In the genomic region with DNA sequence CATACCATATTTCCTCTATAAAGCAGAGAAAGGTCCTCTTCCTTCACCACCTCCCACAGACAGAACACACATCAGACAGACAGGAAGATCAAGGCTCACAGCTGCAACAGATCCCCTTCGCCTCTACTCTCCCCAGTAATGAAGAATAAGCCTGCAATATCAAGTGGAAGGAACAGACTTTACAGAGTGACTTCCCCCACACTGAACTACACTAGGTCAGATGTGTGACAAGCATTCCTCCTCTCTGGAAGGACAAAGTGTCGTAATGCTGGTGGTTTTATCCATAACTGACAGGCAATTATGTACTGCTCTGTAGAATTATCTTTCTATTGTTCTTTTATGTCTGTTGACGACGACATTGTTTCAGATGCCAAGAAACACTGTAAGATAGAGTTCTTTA, we compare ENCODE assay signal across 18 mouse cellular contexts.
DNase-seq lines count a peak whose midpoint lies in the region; ATAC-seq and TF ChIP-seq lines count a peak whose summit lies in the region.
"Had no signal": no experiment of that assay in that cellular context is flagged by ENCODE, and none has a peak within 500 bp of the region (broad histone marks: within the 10 kb centered on the region; RNA-seq: fewer than 3 reads in every experiment).

No protein-coding gene starts in this region.

- H3K36me3 ChIP-seq in lung, embryonic 14.5 days (ENCODE audit: insufficient read depth) = no peaks in the 10 kb centered on the region
- no peaks in the 10 kb centered on the region for H3K36me3 ChIP-seq in midbrain, embryonic 11.5 days (ENCODE audit: control insufficient read depth, insufficient read depth, low read length)
- H3K36me3 ChIP-seq in midbrain, embryonic 16.5 days (ENCODE audit: control insufficient read depth, insufficient read depth, low read length) = no peaks in the 10 kb centered on the region
- H3K36me3 ChIP-seq: embryonic facial prominence, embryonic 10.5 days; heart, embryonic 12.5 days; hindbrain, embryonic 10.5 days had no signal

- H3K4me2 ChIP-seq in lung, embryonic 14.5 days = no peak overlapping the region
- H3K4me2 ChIP-seq in midbrain, embryonic 11.5 days = no peak overlapping the region
- no peak overlapping the region for H3K4me2 ChIP-seq in midbrain, embryonic 16.5 days (ENCODE audit: low read length)
- H3K4me2 ChIP-seq: heart, embryonic 12.5 days; hindbrain, embryonic 14.5 days had no signal

- no peaks in the 10 kb centered on the region for H3K4me1 ChIP-seq in lung, embryonic 14.5 days (ENCODE audit: insufficient read depth)
- peaks cover 2% of the 10 kb centered on the region; the same call in 1 of the 2 replicates for H3K4me1 ChIP-seq in midbrain, embryonic 11.5 days (ENCODE audit: control insufficient read depth, insufficient read depth, low read length)
- peaks cover 8% of the 10 kb centered on the region for H3K4me1 ChIP-seq in midbrain, embryonic 16.5 days (ENCODE audit: control insufficient read depth, insufficient read depth, low read length)

- no peaks in the 10 kb centered on the region for H3K9me3 ChIP-seq in lung, embryonic 14.5 days (ENCODE audit: low read depth, low read length)
- no peaks in the 10 kb centered on the region for H3K9me3 ChIP-seq in midbrain, embryonic 11.5 days (ENCODE audit: control insufficient read depth, low read length)
- no peaks in the 10 kb centered on the region for H3K9me3 ChIP-seq in midbrain, embryonic 16.5 days (replicated peaks; ENCODE audit: control insufficient read depth, low read length, poor library complexity, severe bottlenecking)
- H3K9me3 ChIP-seq: embryonic facial prominence, embryonic 10.5 days; hindbrain, embryonic 10.5 days had no signal

- ATAC-seq in lung, embryonic 14.5 days (ENCODE audit: insufficient read depth) = no peak
- ATAC-seq in midbrain, embryonic 11.5 days (ENCODE audit: low FRiP score) = no peak
- ATAC-seq in midbrain, embryonic 16.5 days = no peak
- ATAC-seq: forebrain, embryonic 14.5 days had no signal

- TF ChIP-seq CTCF in lung, embryonic 14.5 days (IDR thresholded peaks at IDR 0.05; ENCODE audit: low read depth) = no peak

- peak; percentile 21 for DNase-seq in adrenal gland, postnatal 14 days
- no peak for DNase-seq in adrenal gland, postnatal 4 days (ENCODE audit: low spot score in 2 of 2)
- peak; percentile 37 for DNase-seq in lung, embryonic 14.5 days
- DNase-seq in lung, postnatal 4 days = no peak
- peak; percentile 78 for DNase-seq in midbrain, embryonic 11.5 days (ENCODE audit: low spot score, missing footprints)
- no peak for DNase-seq in gastrocnemius, postnatal 4 days (ENCODE audit: low spot score in 2 of 2)
- DNase-seq: adrenal gland, adult 8-10 months; cerebellum, adult 18-20 months; cerebellum, adult 9-11 months; cerebellum, postnatal 36 days; gastrocnemius, postnatal 36 days; heart, adult 2 months had no signal

- no peak overlapping the region for H3K4me3 ChIP-seq in lung, embryonic 14.5 days (ENCODE audit: low read depth, low read length)
- H3K4me3 ChIP-seq in midbrain, embryonic 11.5 days (ENCODE audit: low read depth, low read length) = no peak overlapping the region
- no peak overlapping the region for H3K4me3 ChIP-seq in midbrain, embryonic 16.5 days (ENCODE audit: low read depth, low read length)
- H3K4me3 ChIP-seq: embryonic facial prominence, embryonic 10.5 days; heart, adult 2 months; heart, embryonic 12.5 days; hindbrain, embryonic 10.5 days had no signal

- WGBS in lung, embryonic 14.5 days = 53% methylated on average over 4 of the region's 4 CpGs
- 91% methylated on average over 4 of the region's 4 CpGs for WGBS in midbrain, embryonic 11.5 days
- WGBS in midbrain, embryonic 16.5 days = 78% methylated on average over 4 of the region's 4 CpGs

- no peaks in the 10 kb centered on the region for H3K27me3 ChIP-seq in lung, embryonic 14.5 days (ENCODE audit: insufficient read depth, low read length)
- no peaks in the 10 kb centered on the region for H3K27me3 ChIP-seq in midbrain, embryonic 11.5 days (ENCODE audit: control insufficient read depth, insufficient read depth, low read length)
- H3K27me3 ChIP-seq in midbrain, embryonic 16.5 days (ENCODE audit: control insufficient read depth, insufficient read depth, low read depth, low read length) = no peaks in the 10 kb centered on the region
- H3K27me3 ChIP-seq: heart, embryonic 12.5 days had no signal

- no peak overlapping the region for H3K9ac ChIP-seq in lung, embryonic 14.5 days
- no peak overlapping the region for H3K9ac ChIP-seq in midbrain, embryonic 11.5 days (ENCODE audit: low read length)
- H3K9ac ChIP-seq in midbrain, embryonic 16.5 days (ENCODE audit: low read depth, low read length) = no peak overlapping the region
- H3K9ac ChIP-seq: heart, embryonic 12.5 days; hindbrain, embryonic 14.5 days had no signal

- no peak overlapping the region for H3K27ac ChIP-seq in lung, embryonic 14.5 days (ENCODE audit: low read depth)
- H3K27ac ChIP-seq in midbrain, embryonic 11.5 days (ENCODE audit: low read depth, low read length) = no peak overlapping the region
- H3K27ac ChIP-seq in midbrain, embryonic 16.5 days (ENCODE audit: low read length) = no peak overlapping the region
- H3K27ac ChIP-seq: embryonic facial prominence, embryonic 10.5 days; heart, adult 2 months; hindbrain, embryonic 10.5 days; hindbrain, embryonic 14.5 days had no signal

Comparison
In these comparisons a context has a peak if more than half of its experiments do, and no peak if none do; other contexts are left out.
1. DNase-seq: peak in adrenal gland, postnatal 14 days (single experiment), lung, embryonic 14.5 days (single experiment) and midbrain, embryonic 11.5 days (single experiment); none in adrenal gland, postnatal 4 days (0 of 2), lung, postnatal 4 days (0 of 2) and gastrocnemius, postnatal 4 days (0 of 2).